Mouse (Mus musculus): ENCODE results near the gene Amfr.

Gene Amfr

DNA sequence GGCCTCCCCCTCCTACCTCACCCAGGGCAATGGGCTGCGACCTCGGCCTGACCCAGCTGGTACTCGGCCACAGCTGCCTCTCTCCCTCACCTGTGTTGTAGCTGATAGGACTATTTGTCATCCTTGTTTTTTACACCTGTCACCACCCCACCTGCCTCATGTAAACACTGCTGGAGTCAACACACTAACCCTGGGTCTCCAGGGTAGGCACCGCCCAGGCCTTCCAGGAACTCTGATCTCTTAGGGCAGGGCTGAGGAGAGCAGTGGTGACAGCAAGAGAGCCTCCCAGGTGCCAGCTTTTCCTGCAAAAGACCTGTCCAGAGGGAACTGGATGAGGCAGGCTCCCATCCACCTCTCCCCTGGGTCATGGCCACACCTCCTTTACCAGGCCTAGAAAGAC lies 83.4 kb downstream of the Amfr start:
- DNase-seq = no peak

GRCm38 (mm10) chr8:93925513-93925912 lies 87.1 kb downstream of the Amfr start:
- DNase-seq = no peak

DNA sequence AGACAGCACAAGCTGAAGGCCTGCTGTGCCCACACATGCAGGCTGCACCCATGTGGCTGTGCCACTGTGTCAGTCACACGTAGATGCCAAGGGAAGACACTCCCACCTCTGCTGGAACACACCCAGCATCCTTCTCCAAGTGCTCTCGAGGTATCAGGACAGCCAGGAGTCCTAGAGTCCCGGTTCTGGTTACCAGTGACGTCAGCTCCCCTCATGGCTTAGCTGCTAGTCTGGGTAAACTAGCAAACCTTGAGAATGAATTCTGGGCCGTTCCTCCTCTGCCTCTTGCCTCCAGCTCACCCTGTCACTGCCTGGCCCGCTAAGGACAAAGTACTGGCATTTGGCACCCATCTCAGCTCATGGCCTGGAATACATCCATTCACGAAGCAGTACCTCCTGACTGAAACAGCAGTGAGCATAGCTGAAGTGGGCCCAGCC lies 88.7 kb downstream of the Amfr start:
- no peak for DNase-seq
